Mouse (Mus musculus): ENCODE results near the gene Ncoa4. TPM values are rescaled to one million over a fixed set of nuclear protein-coding genes. Genes with fewer than 3 reads are reported as not detected.
"Not testable (repeated sequence)": the region's sequence is repeated elsewhere in the genome, so short reads cannot be mapped to it uniquely, and the experiment has no call there.

Ncoa4 gene
- total RNA-seq, 1 experiment = 89.6 TPM

DNA sequence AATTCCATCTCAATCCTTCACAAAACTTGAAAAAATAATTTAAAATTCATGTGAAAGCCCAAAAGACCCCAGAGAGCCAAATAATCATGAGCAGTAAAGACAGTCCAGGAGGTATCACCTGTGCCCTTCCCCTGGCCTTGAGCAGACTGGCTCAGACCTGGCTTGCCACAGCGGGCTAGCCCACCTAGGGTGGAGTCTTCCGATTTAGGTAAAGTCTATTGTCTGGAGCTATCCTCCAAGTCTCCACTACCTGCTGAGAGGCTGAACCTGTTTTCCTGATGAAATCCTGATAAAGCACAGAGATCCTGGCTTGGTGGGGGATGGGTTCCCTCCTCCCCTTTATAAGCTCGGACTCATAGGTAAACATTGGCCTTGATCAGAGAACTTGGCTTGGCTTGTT is 35.4 kb upstream of the Ncoa4 start:
- H3K4me1 ChIP-seq (ENCODE audit: control insufficient read depth in 2 of 2, insufficient read depth in 2 of 2, low read length in 2 of 2, poor library complexity in 1 of 2) = peaks cover 8 to 21% of the 10 kb centered on the region in 2 experiments
- no peak overlapping the region for H3K9ac ChIP-seq (ENCODE audit: insufficient read depth, low read depth, low read length, poor library complexity, severe bottlenecking)
- H3K36me3 ChIP-seq (ENCODE audit: control insufficient read depth, insufficient read depth, low read length, poor library complexity, severe bottlenecking) = no peaks in the 10 kb centered on the region
- no peaks in the 10 kb centered on the region for H3K9me3 ChIP-seq (ENCODE audit: control insufficient read depth, insufficient read depth, low read depth, low read length)
- peak overlapping the region; percentile 96 for H3K27ac ChIP-seq (ENCODE audit: insufficient read depth, low read depth, low read length, poor library complexity, severe bottlenecking)
- no peak overlapping the region for H3K4me3 ChIP-seq (ENCODE audit: insufficient read depth in 1 of 2, low read depth in 1 of 2, low read length in 2 of 2, poor library complexity in 1 of 2, severe bottlenecking in 1 of 2)
- in situ Hi-C loops (cut with MboI; ENCODE audit: low sequenced_read_pairs in 2 of 2, unreplicated experiment in 2 of 2) = no loop called here
- no peak for TF ChIP-seq ZC3H11A (IDR thresholded peaks at IDR 0.05; ENCODE audit: borderline replicate concordance, low read depth, low read length)
- peak; percentile 50; the same call in 1 of the 2 replicates for TF ChIP-seq CHD2 (IDR thresholded peaks at IDR 0.05; ENCODE audit: low read depth, low read length)
- no peak for TF ChIP-seq ZNF384 (IDR thresholded peaks at IDR 0.05; ENCODE audit: low read depth, low read length)
- TF ChIP-seq MAFK (IDR thresholded peaks at IDR 0.05; ENCODE audit: insufficient read depth, low read depth, low read length) = no peak
- no peak for TF ChIP-seq HCFC1 (IDR thresholded peaks at IDR 0.05; ENCODE audit: borderline replicate concordance, insufficient read depth, low read length)
- peak; percentile 62 for DNase-seq (ENCODE audit: low read depth, low spot score)

DNA sequence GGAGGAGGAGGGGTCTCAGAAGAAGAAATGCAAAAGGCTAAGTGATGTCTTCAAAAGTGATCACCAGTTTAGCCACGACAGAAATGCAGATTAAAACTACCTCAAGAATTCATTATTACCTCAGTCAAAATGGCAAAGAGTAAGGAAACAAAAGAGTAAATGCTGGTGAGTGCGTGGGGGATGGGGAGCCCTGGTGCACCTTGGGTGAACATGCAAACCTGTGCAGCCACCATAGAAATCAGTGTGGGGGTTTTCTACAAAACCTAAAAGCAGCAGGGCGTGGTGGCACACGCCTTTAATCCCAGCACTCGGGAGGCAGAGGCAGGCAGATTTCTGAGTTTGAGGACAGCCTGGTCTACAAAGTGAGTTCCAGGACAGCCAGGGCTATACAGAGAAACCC is 34.4 kb upstream of the Ncoa4 start:
- H3K9me3 ChIP-seq (ENCODE audit: control insufficient read depth, insufficient read depth, low read depth, low read length); DNase-seq (ENCODE audit: low read depth, low spot score); H3K9ac ChIP-seq (ENCODE audit: insufficient read depth, low read depth, low read length, poor library complexity, severe bottlenecking); H3K4me3 ChIP-seq (ENCODE audit: insufficient read depth in 1 of 2, low read depth in 1 of 2, low read length in 2 of 2, poor library complexity in 1 of 2, severe bottlenecking in 1 of 2); in situ Hi-C loops (cut with MboI; ENCODE audit: low sequenced_read_pairs in 2 of 2, unreplicated experiment in 2 of 2); H3K36me3 ChIP-seq (ENCODE audit: control insufficient read depth, insufficient read depth, low read length, poor library complexity, severe bottlenecking): not testable (repeated sequence)
- Histone ChIP-seq H3K4me1 (ENCODE audit: control insufficient read depth in 2 of 2, insufficient read depth in 2 of 2, low read length in 2 of 2, poor library complexity in 1 of 2) (peaks cover 8 to 21% of the 10 kb centered on the region in 2 experiments), H3K27ac (ENCODE audit: insufficient read depth, low read depth, low read length, poor library complexity, severe bottlenecking) (peak overlapping the region; percentile 96)

DNA sequence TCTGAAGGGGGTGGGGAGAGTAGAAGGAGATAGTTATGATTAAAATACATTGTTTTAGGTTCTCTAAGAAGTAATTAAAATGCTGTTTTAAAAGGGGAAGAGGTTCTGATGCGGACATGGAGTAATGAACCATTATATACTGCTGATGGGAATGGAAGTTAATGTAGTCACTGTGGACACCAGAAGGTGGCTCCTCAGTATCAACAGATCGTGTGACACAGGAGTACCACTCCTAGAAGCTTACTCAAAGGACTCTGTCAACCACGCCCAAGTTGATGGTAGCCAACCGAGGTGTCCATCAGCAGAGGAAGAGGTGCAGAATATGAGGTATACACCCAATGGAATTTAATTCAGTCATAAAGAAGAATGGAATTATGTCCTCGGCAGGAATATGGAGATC is 31.3 kb upstream of the Ncoa4 start:
- Histone ChIP-seq H3K9ac (ENCODE audit: insufficient read depth, low read depth, low read length, poor library complexity, severe bottlenecking) (no peak overlapping the region), H3K36me3 (ENCODE audit: control insufficient read depth, insufficient read depth, low read length, poor library complexity, severe bottlenecking) (no peaks in the 10 kb centered on the region), H3K4me1 (ENCODE audit: control insufficient read depth in 2 of 2, insufficient read depth in 2 of 2, low read length in 2 of 2, poor library complexity in 1 of 2) (peaks cover 10 to 11% of the 10 kb centered on the region in 2 experiments), H3K27ac (ENCODE audit: insufficient read depth, low read depth, low read length, poor library complexity, severe bottlenecking) (no peak overlapping the region), H3K4me3 (ENCODE audit: insufficient read depth in 1 of 2, low read depth in 1 of 2, low read length in 2 of 2, poor library complexity in 1 of 2, severe bottlenecking in 1 of 2) (no peak overlapping the region), H3K9me3 (ENCODE audit: control insufficient read depth, insufficient read depth, low read depth, low read length) (no peaks in the 10 kb centered on the region)
- in situ Hi-C loops (cut with MboI; ENCODE audit: low sequenced_read_pairs in 2 of 2, unreplicated experiment in 2 of 2) = no loop called here
- TF ChIP-seq MAFK (IDR thresholded peaks at IDR 0.05; ENCODE audit: insufficient read depth, low read depth, low read length) = no peak
- TF ChIP-seq CHD2 (IDR thresholded peaks at IDR 0.05; ENCODE audit: low read depth, low read length) = no peak
- TF ChIP-seq ZC3H11A (IDR thresholded peaks at IDR 0.05; ENCODE audit: borderline replicate concordance, low read depth, low read length) = no peak
- no peak for TF ChIP-seq ZNF384 (IDR thresholded peaks at IDR 0.05; ENCODE audit: low read depth, low read length)
- TF ChIP-seq HCFC1 (IDR thresholded peaks at IDR 0.05; ENCODE audit: borderline replicate concordance, insufficient read depth, low read length) = no peak
- no peak for DNase-seq (ENCODE audit: low read depth, low spot score)

DNA sequence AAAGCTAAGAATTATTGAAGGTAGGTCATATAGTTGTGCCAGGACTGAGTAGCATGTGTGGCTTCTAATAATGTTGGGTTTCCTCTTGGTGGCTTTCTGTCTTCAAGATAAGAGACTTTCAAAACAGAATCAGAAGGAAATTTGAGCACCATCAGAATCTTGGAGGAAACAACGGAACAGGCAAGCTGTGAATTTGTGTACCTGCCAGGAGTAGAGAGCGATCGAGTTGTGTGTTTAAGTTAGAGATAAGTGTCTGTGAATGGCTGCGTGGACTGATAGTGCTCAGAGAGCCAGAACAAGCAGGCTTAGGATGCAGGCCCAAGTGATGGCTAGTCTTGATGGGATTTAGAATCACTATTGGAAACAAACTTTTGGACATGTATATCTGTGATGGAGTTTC is 27.8 kb upstream of the Ncoa4 start:
- Histone ChIP-seq H3K4me1 (ENCODE audit: control insufficient read depth in 2 of 2, insufficient read depth in 2 of 2, low read length in 2 of 2, poor library complexity in 1 of 2) (peaks cover 7 to 17% of the 10 kb centered on the region in 2 experiments), H3K9me3 (ENCODE audit: control insufficient read depth, insufficient read depth, low read depth, low read length) (no peaks in the 10 kb centered on the region), H3K9ac (ENCODE audit: insufficient read depth, low read depth, low read length, poor library complexity, severe bottlenecking) (no peak overlapping the region), H3K27ac (ENCODE audit: insufficient read depth, low read depth, low read length, poor library complexity, severe bottlenecking) (no peak overlapping the region), H3K36me3 (ENCODE audit: control insufficient read depth, insufficient read depth, low read length, poor library complexity, severe bottlenecking) (no peaks in the 10 kb centered on the region), H3K4me3 (ENCODE audit: insufficient read depth in 1 of 2, low read depth in 1 of 2, low read length in 2 of 2, poor library complexity in 1 of 2, severe bottlenecking in 1 of 2) (no peak overlapping the region)
- TF ChIP-seq MAFK (IDR thresholded peaks at IDR 0.05; ENCODE audit: insufficient read depth, low read depth, low read length) (no peak), ZC3H11A (IDR thresholded peaks at IDR 0.05; ENCODE audit: borderline replicate concordance, low read depth, low read length) (no peak), ZNF384 (IDR thresholded peaks at IDR 0.05; ENCODE audit: low read depth, low read length) (no peak), CHD2 (IDR thresholded peaks at IDR 0.05; ENCODE audit: low read depth, low read length) (no peak), HCFC1 (IDR thresholded peaks at IDR 0.05; ENCODE audit: borderline replicate concordance, insufficient read depth, low read length) (no peak)
- no peak for DNase-seq (ENCODE audit: low read depth, low spot score)
- in situ Hi-C loops (cut with MboI; ENCODE audit: low sequenced_read_pairs in 2 of 2, unreplicated experiment in 2 of 2) = no loop called here

DNA sequence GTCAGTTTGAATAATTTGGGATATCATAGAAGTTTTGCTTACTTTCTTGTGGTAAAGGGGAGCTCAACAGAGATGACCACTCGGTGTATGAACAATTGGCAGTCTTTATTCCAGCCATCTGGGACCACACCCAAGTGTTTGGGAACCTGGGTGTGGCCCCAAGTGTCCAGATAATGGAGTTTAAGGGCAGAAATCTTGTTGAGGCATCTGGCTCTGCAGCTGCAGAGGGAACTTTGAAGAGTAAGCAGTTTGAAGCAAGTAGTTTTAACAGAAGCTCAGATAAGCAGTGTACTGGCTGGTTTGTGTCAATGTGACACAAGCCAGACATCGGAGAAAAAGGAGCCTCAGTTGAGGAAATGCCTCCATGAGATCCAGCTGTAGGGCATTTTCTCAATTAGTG is 25.4 kb upstream of the Ncoa4 start:
- Histone ChIP-seq H3K4me3 (ENCODE audit: insufficient read depth in 1 of 2, low read depth in 1 of 2, low read length in 2 of 2, poor library complexity in 1 of 2, severe bottlenecking in 1 of 2) (0 out of 4 replicates have a peak overlapping the region, but pooled peaks of 1 of the 2 experiments have one; percentile 8), H3K36me3 (ENCODE audit: control insufficient read depth, insufficient read depth, low read length, poor library complexity, severe bottlenecking) (no peaks in the 10 kb centered on the region), H3K9me3 (ENCODE audit: control insufficient read depth, insufficient read depth, low read depth, low read length) (no peaks in the 10 kb centered on the region), H3K4me1 (ENCODE audit: control insufficient read depth in 2 of 2, insufficient read depth in 2 of 2, low read length in 2 of 2, poor library complexity in 1 of 2) (peaks cover 7 to 15% of the 10 kb centered on the region in 2 experiments), H3K27ac (ENCODE audit: insufficient read depth, low read depth, low read length, poor library complexity, severe bottlenecking) (no peak overlapping the region; the same call in 1 of the 2 replicates), H3K9ac (ENCODE audit: insufficient read depth, low read depth, low read length, poor library complexity, severe bottlenecking) (no peak overlapping the region)
- no peak for DNase-seq (ENCODE audit: low read depth, low spot score)
- TF ChIP-seq HCFC1 (IDR thresholded peaks at IDR 0.05; ENCODE audit: borderline replicate concordance, insufficient read depth, low read length) (no peak), MAFK (IDR thresholded peaks at IDR 0.05; ENCODE audit: insufficient read depth, low read depth, low read length) (0 out of 2 replicates have a peak, but pooled peaks have one; percentile 15), CHD2 (IDR thresholded peaks at IDR 0.05; ENCODE audit: low read depth, low read length) (no peak)
- in situ Hi-C loops (cut with MboI; ENCODE audit: low sequenced_read_pairs in 2 of 2, unreplicated experiment in 2 of 2) = no loop called here

DNA sequence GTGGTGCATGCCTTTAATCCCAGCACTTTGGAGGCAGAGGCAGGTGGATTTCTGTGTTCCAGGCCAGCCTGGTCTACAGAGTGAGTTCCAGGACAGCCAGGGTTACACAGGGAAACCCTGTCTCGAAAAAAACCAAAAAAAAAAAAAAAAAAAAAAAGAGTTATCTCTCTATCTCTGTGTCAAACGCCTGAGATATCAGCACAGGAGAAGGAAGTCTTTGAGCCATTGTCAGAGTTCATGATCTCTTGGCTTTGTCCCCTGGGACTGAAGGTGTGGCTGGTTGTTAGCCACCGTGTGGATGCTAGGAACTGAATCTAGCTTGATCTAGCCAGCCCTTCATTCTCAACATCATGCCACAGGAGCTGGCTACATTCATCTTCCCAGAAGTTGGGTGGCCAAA is 23.2 kb upstream of the Ncoa4 start:
- DNase-seq (ENCODE audit: low read depth, low spot score); H3K27ac ChIP-seq (ENCODE audit: insufficient read depth, low read depth, low read length, poor library complexity, severe bottlenecking); H3K9ac ChIP-seq (ENCODE audit: insufficient read depth, low read depth, low read length, poor library complexity, severe bottlenecking); H3K9me3 ChIP-seq (ENCODE audit: control insufficient read depth, insufficient read depth, low read depth, low read length); H3K4me3 ChIP-seq (ENCODE audit: insufficient read depth in 1 of 2, low read depth in 1 of 2, low read length in 2 of 2, poor library complexity in 1 of 2, severe bottlenecking in 1 of 2); in situ Hi-C loops (cut with MboI; ENCODE audit: low sequenced_read_pairs in 2 of 2, unreplicated experiment in 2 of 2); H3K36me3 ChIP-seq (ENCODE audit: control insufficient read depth, insufficient read depth, low read length, poor library complexity, severe bottlenecking): not testable (repeated sequence)
- H3K4me1 ChIP-seq (ENCODE audit: control insufficient read depth in 2 of 2, insufficient read depth in 2 of 2, low read length in 2 of 2, poor library complexity in 1 of 2) = peaks cover 9 to 15% of the 10 kb centered on the region in 2 experiments
